Mouse (Mus musculus) 416B (cell line): Measurements from ENCODE around the gene Gm49721.
"Not testable (repeated sequence)": the region's sequence is repeated elsewhere in the genome, so short reads cannot be mapped to it uniquely, and the experiment has no call there.

Experiments
- DNase-seq: peaks from one replicate; pipeline ENCODE4 v3.0.0; 2011; ENCODE audit warnings: low read depth

Gm49721 gene

DNA sequence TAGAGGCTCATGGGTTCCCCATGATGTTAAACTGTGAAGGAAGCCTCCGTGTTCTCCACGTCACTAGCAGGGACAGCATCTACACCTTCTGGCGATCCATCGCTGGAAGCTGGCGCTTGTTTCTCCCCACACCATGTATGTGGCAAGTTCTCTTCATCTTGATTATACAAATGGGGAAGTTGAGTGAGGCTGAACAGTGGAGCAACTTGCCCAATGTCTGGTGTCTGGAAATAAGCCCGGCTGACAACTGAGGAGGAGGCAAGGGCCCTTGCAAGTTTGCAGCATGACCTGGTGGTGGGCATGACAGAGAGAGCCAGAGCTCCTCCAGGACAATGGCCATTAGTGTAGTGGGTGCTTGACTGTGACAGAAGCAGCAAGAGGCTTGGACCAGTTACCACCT, 96.8 kb downstream of the Gm49721 start:
- not testable (repeated sequence) for DNase-seq

DNA sequence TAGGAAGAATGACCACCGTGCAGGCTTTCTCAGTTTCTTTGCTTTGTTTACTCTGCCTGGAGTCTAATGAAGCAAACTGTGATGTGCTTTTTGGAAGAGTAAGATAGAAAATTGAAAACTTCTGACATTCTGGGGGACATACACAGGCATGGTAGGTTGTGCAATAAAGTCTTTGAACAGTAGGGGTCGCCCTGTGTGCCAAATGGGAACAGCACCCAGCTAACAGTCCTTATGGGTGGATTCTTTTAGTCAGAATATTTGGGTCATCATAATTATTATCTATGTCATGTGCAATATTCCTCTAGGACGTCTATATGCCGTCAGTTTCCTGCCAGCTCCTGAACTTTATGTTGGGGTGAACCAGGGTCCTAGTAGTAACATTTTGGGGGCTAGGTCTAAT, 100.9 kb downstream of the Gm49721 start:
- not testable (repeated sequence) for DNase-seq

DNA sequence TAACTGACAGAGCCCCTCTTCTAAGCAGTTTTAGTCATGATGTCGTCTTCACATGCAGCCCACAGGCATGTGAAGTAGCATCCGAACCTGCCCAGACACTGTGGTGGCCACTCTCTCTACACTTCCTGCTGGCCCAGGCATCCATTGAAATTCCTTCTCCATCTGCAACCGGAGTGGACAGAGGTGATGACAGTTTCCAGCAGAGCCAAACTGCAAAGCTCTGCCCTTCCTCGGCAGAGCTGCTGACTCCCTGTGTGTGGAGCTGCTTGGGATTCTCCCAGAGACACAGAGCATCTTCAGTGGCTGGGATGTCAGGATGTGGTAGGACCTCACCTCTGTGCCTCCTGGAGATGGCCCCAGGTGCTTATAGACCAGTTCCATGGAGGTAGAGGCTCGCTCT, 105.8 kb downstream of the Gm49721 start:
- not testable (repeated sequence) for DNase-seq

DNA sequence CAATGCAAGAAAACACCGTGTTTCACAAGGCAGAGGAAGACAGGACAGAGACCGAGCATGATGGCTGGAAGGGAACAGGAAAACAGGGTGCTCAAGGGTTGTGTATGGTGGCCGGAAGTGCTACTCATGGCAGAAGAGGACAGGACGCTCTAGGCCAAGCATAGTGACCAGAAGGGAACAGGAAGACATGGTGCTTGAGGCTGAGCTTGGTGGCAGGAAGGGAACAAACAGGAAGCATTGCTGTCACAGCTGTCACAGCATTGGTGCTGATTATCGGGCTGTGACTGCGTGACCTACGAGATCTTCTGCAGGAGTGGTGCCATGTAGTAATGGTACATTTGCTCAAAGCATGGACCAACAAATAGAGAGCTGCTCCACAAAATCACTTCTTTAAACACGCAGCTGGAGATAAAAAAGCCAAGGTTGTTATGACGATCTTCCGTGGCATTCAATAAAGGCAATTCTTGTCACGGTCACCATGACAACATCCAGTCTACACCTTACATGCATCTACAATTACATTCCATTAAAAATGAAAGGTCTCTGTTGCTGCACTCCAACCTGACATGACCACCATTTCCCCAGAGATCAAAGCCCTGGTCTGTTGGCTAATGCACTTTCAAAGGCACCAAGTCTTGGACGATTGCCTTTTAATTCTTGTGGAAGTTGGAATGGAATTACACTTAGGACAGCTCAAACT, 106.9 kb downstream of the Gm49721 start:
- DNase-seq = not testable (repeated sequence)

DNA sequence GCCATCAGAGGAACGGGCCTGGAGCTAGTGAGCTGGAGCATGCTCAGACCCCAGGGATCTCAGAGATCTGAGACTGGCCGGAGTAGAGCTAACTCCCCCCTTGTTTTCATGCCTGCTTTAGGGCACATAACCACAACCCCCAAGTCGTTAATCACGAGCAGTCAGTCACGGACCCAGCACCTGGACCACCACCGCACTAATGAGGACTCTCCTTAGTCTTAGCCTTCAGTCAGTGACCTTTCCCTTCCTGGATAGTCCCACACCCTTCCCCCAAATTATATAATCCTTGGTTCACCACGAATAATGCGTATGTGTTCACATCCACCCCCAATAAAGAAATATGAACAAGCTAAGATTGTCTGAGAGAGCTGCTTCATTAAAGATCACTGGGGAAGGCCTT, 108.1 kb downstream of the Gm49721 start:
- not testable (repeated sequence) for DNase-seq
